Mouse (Mus musculus) erythroblast, embryonic 14.5 days (primary cell): ENCODE measurements around the gene Hist1h1t.

Experiments
- GATA1 ChIP-seq: IDR thresholded peaks from 2 replicates; pipeline ENCODE4 v1.6.1; 2012; ENCODE audit warnings: low read length, inconsistent platforms, mixed read lengths
- TAL1 ChIP-seq: IDR thresholded peaks from 3 replicates; pipeline ENCODE4 v1.6.1; 2012; ENCODE audit warnings: low read length, inconsistent platforms, mixed read lengths

DNA sequence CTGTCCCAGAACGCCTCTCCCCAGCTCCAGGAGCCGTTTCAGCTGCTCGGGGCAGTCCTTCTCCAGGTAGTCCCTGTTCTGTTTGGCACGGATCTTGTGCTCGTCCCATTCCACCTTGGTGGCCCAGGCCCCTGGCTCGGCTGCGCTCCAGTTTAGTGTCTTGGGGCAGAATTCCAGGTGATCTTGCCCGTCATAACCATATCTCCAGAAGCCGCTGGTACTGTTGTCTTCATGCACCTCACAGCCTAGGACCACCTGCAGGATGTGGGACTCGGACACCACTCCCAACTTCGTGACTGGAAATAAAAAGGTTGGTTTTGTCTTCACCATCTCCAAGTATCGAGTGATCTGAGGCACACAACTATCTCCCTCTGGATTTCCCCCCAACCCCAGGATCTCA is 11.2 kb downstream of the Hist1h1t start:
- no peak for TF ChIP-seq GATA1
- no peak for TF ChIP-seq TAL1
